Mouse (Mus musculus): ENCODE measurements at regions not wholly inside any gene's neighbourhood (a gene's known extent, or its start where the extent isn't known, plus 50 kb on each side); places are given as distances from the start of the nearest gene placed in this dataset.

- no peak for DNase-seq (ENCODE audit: low read depth, low spot score)
Measured at GRCm38 (mm10) chr17:27364899-27365298, 156.3 kb downstream of the Grm4 start.

- DNase-seq (ENCODE audit: low read depth, low spot score), result no peak
Measured at GRCm38 (mm10) chr17:27364338-27364737, 156.9 kb downstream of the Grm4 start.

- no peak for DNase-seq (ENCODE audit: low read depth, low spot score)
Measured at GRCm38 (mm10) chr17:27363911-27364310, 157.3 kb downstream of the Grm4 start.

GRCm38 (mm10) chr17:27362221-27362620 lies 158.0 kb upstream of the Lemd2 start:
- no peak for DNase-seq (ENCODE audit: low read depth, low spot score)

GRCm38 (mm10) chr17:27361362-27361761 lies 157.1 kb upstream of the Lemd2 start:
- peak; percentile 6 for DNase-seq (ENCODE audit: low read depth, low spot score)

- DNase-seq (ENCODE audit: low read depth, low spot score), result no peak
Measured at GRCm38 (mm10) chr17:27356862-27357261, 152.6 kb upstream of the Lemd2 start.

GRCm38 (mm10) chr17:27355717-27356116 lies 151.4 kb upstream of the Lemd2 start:
- DNase-seq (ENCODE audit: low read depth, low spot score), result no peak

- DNase-seq (ENCODE audit: low read depth, low spot score), result no peak
Measured at GRCm38 (mm10) chr17:27355056-27355455, 150.8 kb upstream of the Lemd2 start.

- no peak for DNase-seq (ENCODE audit: low read depth, low spot score)
Measured at GRCm38 (mm10) chr17:27349911-27350310, 145.6 kb upstream of the Lemd2 start.

GRCm38 (mm10) chr17:27349432-27349831 lies 145.2 kb upstream of the Lemd2 start:
- DNase-seq (ENCODE audit: low read depth, low spot score), result no peak

GRCm38 (mm10) chr17:27341952-27342890 lies 138.0 kb upstream of the Lemd2 start:
- no peak for DNase-seq (ENCODE audit: low read depth, low spot score)

GRCm38 (mm10) chr17:27339823-27340222 lies 135.6 kb upstream of the Lemd2 start:
- no peak for DNase-seq (ENCODE audit: low read depth, low spot score)

- no peak for DNase-seq (ENCODE audit: low read depth, low spot score)
Measured at GRCm38 (mm10) chr17:27339261-27339660, 135.0 kb upstream of the Lemd2 start.

GRCm38 (mm10) chr17:27335621-27336020 lies 131.4 kb upstream of the Lemd2 start:
- DNase-seq (ENCODE audit: low read depth, low spot score), result no peak

- no peak for DNase-seq (ENCODE audit: low read depth, low spot score)
Measured at GRCm38 (mm10) chr17:27333593-27333992, 129.3 kb upstream of the Lemd2 start.

- no peak for DNase-seq (ENCODE audit: low read depth, low spot score)
Measured at GRCm38 (mm10) chr17:27333141-27333540, 128.9 kb upstream of the Lemd2 start.

GRCm38 (mm10) chr17:27332076-27332475 lies 127.8 kb upstream of the Lemd2 start:
- no peak for DNase-seq (ENCODE audit: low read depth, low spot score)

GRCm38 (mm10) chr17:27331630-27332029 lies 127.4 kb upstream of the Lemd2 start:
- DNase-seq (ENCODE audit: low read depth, low spot score), result no peak

- DNase-seq (ENCODE audit: low read depth, low spot score), result no peak
Measured at GRCm38 (mm10) chr17:27329791-27330190, 125.5 kb upstream of the Lemd2 start.

- no peak for DNase-seq (ENCODE audit: low read depth, low spot score)
Measured at GRCm38 (mm10) chr17:27329183-27329582, 124.9 kb upstream of the Lemd2 start.

GRCm38 (mm10) chr17:27325002-27325460 lies 120.8 kb upstream of the Lemd2 start:
- DNase-seq (ENCODE audit: low read depth, low spot score), result no peak

- DNase-seq (ENCODE audit: low read depth, low spot score), result no peak
Measured at GRCm38 (mm10) chr17:27323513-27323912, 119.2 kb upstream of the Lemd2 start.

GRCm38 (mm10) chr17:27322891-27323509 lies 118.7 kb upstream of the Lemd2 start:
- DNase-seq (ENCODE audit: low read depth, low spot score), result no peak

Data from retina, adult 2 months (tissue).